Mouse (Mus musculus) hindbrain, embryonic 10.5 days (tissue): ENCODE results near the gene Polr3gl. TPM values are rescaled to one million over a fixed set of nuclear protein-coding genes. Genes with fewer than 3 reads are reported as not detected.
A peak's percentile ranks its signal among the peaks of the same experiment; 100 is the strongest.
"Not testable (repeated sequence)": the region's sequence is repeated elsewhere in the genome, so short reads cannot be mapped to it uniquely, and the experiment has no call there.

Experiments
- DNase-seq: peaks from one replicate; pipeline ENCODE4 v3.0.0-alpha.2; 2017; ENCODE audit warnings: low spot score
- H3K27ac ChIP-seq: fragments of 300-500 bp; sonication (generic); 2 replicates; pipeline ENCODE4 v1.5.1; 2016; ENCODE audit warnings: mild to moderate bottlenecking, moderate library complexity
- H3K27me3 ChIP-seq: fragments of 300-500 bp; sonication (generic); 2 replicates; pipeline ENCODE4 v1.6.1; 2016; ENCODE audit warnings: mild to moderate bottlenecking; ENCODE audit not compliant: poor library complexity, insufficient read depth, severe bottlenecking
- H3K36me3 ChIP-seq: fragments of 300-500 bp; sonication (generic); 2 replicates; pipeline ENCODE4 v1.6.1; 2016; ENCODE audit warnings: mild to moderate bottlenecking, moderate library complexity
- H3K4me1 ChIP-seq: fragments of 300-500 bp; sonication (generic); replicated peaks from 2 replicates; pipeline ENCODE4 v1.6.1; 2016; ENCODE audit warnings: mild to moderate bottlenecking
- H3K4me3 ChIP-seq: fragments of 300-500 bp; sonication (generic); 2 replicates; pipeline ENCODE4 v1.5.1; 2016; ENCODE audit warnings: mild to moderate bottlenecking, moderate library complexity
- H3K9me3 ChIP-seq: fragments of 300-500 bp; sonication (generic); 2 replicates; pipeline ENCODE4 v1.6.1; 2016; ENCODE audit warnings: mild to moderate bottlenecking, moderate library complexity
- WGBS: fragments of 180-500 bp; shearing (Covaris S2); methylation state at CpG from one replicate; pipeline ENCODE4 v1.1.7; 2016; 5-methylcytosine and 5-hydroxymethylcytosine counted together
- polyA plus RNA-seq: library from polyadenylated mRNA; unstranded; fragments of >200 nt; fragmentation: Nextera tagmentation; extraction: Ambion mirVana; gene quantifications from 2 replicates; pipeline ENCODE4 v1.2.1, GENCODE M21; 2016

The Polr3gl gene
- polyA plus RNA-seq: 25.3 and 29.4 TPM in 2 replicates

- Histone ChIP-seq H3K27me3 (peaks cover 43% of the 10 kb centered on the region), H3K4me3 (peak within 1 kb of the TSS; percentile 72), H3K36me3 (no peaks in the 10 kb centered on the region), H3K9me3 (no peaks in the 10 kb centered on the region), H3K27ac (peak within 1 kb of the TSS; percentile 92), H3K4me1 (peaks cover 57% of the 10 kb centered on the region)
- DNase-seq: peak; percentile 95
- under 1% methylated on average over 38 of the region's 38 CpGs for WGBS
Observed at GRCm38 (mm10) chr3:96593790-96594560, at the start of gene Polr3gl. Gene Polr3gl (minus strand): TSS chr3:96594181.

GRCm38 (mm10) chr3:96639219-96639618 is 45.2 kb upstream of the Polr3gl start:
- Histone ChIP-seq H3K4me3 (no peak overlapping the region), H3K4me1 (peaks cover 25% of the 10 kb centered on the region), H3K36me3 (peaks cover 65% of the 10 kb centered on the region), H3K27ac (no peak overlapping the region), H3K9me3 (no peaks in the 10 kb centered on the region), H3K27me3 (no peaks in the 10 kb centered on the region)
- DNase-seq: peak; percentile 57
- WGBS: 91% methylated on average over 1 of the region's 1 CpGs

- Histone ChIP-seq H3K27me3 (no peaks in the 10 kb centered on the region), H3K27ac (peak overlapping the region; percentile 66; the same call in 1 of the 2 replicates), H3K4me1 (peaks cover 26% of the 10 kb centered on the region), H3K36me3 (peaks cover 67% of the 10 kb centered on the region), H3K4me3 (peak overlapping the region; percentile 81), H3K9me3 (no peaks in the 10 kb centered on the region)
- WGBS: 70% methylated on average over 11 of the region's 11 CpGs
- no peak for DNase-seq
Observed at GRCm38 (mm10) chr3:96636448-96636847, 42.5 kb upstream of the Polr3gl start.

- peak overlapping the region; percentile 81 for H3K4me3 ChIP-seq
- H3K9me3 ChIP-seq: no peaks in the 10 kb centered on the region
- no peaks in the 10 kb centered on the region for H3K27me3 ChIP-seq
- WGBS: 14% methylated on average over 15 of the region's 15 CpGs
- peaks cover 67% of the 10 kb centered on the region for H3K36me3 ChIP-seq
- peaks cover 30% of the 10 kb centered on the region for H3K4me1 ChIP-seq
- DNase-seq: no peak
- peak overlapping the region; percentile 93 for H3K27ac ChIP-seq
Observed at GRCm38 (mm10) chr3:96635906-96636305, 41.9 kb upstream of the Polr3gl start.

GRCm38 (mm10) chr3:96634928-96635879 is 41.2 kb upstream of the Polr3gl start, which contains the start of the genes Pex11b and Gm42957:
Gene Pex11b (plus strand): TSS chr3:96635376.
Gene Gm42957 (plus strand): TSS chr3:96635474.
- WGBS: 2% methylated on average over 60 of the region's 60 CpGs
- Histone ChIP-seq H3K36me3 (peaks cover 63% of the 10 kb centered on the region), H3K9me3 (no peaks in the 10 kb centered on the region), H3K4me1 (peaks cover 36% of the 10 kb centered on the region), H3K27me3 (no peaks in the 10 kb centered on the region), H3K4me3 (peak within 1 kb of the TSS; percentile 81), H3K27ac (peak within 1 kb of the TSS; percentile 93)
- DNase-seq: peak; percentile 85

- H3K36me3 ChIP-seq: peaks cover 51% of the 10 kb centered on the region
Observed at GRCm38 (mm10) chr3:96634015-96634414, 40.0 kb upstream of the Polr3gl start.

GRCm38 (mm10) chr3:96632058-96632457 is 38.1 kb upstream of the Polr3gl start:
- Histone ChIP-seq H3K27ac (no peak overlapping the region), H3K27me3 (no peaks in the 10 kb centered on the region), H3K4me3 (no peak overlapping the region), H3K4me1 (peaks cover 44% of the 10 kb centered on the region), H3K9me3 (no peaks in the 10 kb centered on the region), H3K36me3 (peaks cover 38% of the 10 kb centered on the region)
- DNase-seq: no peak

More at GRCm38 (mm10) chr3:96634015-96634414, 40.0 kb upstream of the Polr3gl start:
- no peak overlapping the region for H3K4me3 ChIP-seq
- DNase-seq: no peak
- no peaks in the 10 kb centered on the region for H3K27me3 ChIP-seq
- H3K27ac ChIP-seq: no peak overlapping the region
- peaks cover 40% of the 10 kb centered on the region for H3K4me1 ChIP-seq
- 71% methylated on average over 1 of the region's 1 CpGs for WGBS
- H3K9me3 ChIP-seq: no peaks in the 10 kb centered on the region

- Histone ChIP-seq H3K36me3 (peaks cover 55% of the 10 kb centered on the region), H3K9me3 (no peaks in the 10 kb centered on the region), H3K27ac (peak within 1 kb of the TSS; percentile 95), H3K27me3 (no peaks in the 10 kb centered on the region), H3K4me1 (peaks cover 26% of the 10 kb centered on the region), H3K4me3 (peak within 1 kb of the TSS; percentile 77)
- peak; percentile 96 for DNase-seq
- 1% methylated on average over 48 of the region's 48 CpGs for WGBS
Observed at GRCm38 (mm10) chr3:96629729-96630600, 36.0 kb upstream of the Polr3gl start, which contains the start of gene Rbm8a. Gene Rbm8a (plus strand): TSS chr3:96629933.

- peaks cover 88% of the 10 kb centered on the region for H3K36me3 ChIP-seq
Observed at GRCm38 (mm10) chr3:96623201-96623600, 29.2 kb upstream of the Polr3gl start.

GRCm38 (mm10) chr3:96617941-96618340 is 24.0 kb upstream of the Polr3gl start:
- no peak for DNase-seq
- Histone ChIP-seq H3K9me3 (no peaks in the 10 kb centered on the region), H3K27ac (no peak overlapping the region), H3K4me1 (no peaks in the 10 kb centered on the region), H3K27me3 (no peaks in the 10 kb centered on the region), H3K4me3 (no peak overlapping the region), H3K36me3 (peaks cover 91% of the 10 kb centered on the region)
- 94% methylated on average over 3 of the region's 3 CpGs for WGBS

More at GRCm38 (mm10) chr3:96623201-96623600, 29.2 kb upstream of the Polr3gl start:
- Histone ChIP-seq H3K27ac (no peak overlapping the region), H3K4me1 (no peaks in the 10 kb centered on the region), H3K27me3 (no peaks in the 10 kb centered on the region), H3K4me3 (no peak overlapping the region), H3K9me3 (no peaks in the 10 kb centered on the region)
- DNase-seq: no peak
- 90% methylated on average over 4 of the region's 4 CpGs for WGBS

GRCm38 (mm10) chr3:96606618-96607017 is 12.6 kb upstream of the Polr3gl start:
- Histone ChIP-seq H3K36me3 (peaks cover 55% of the 10 kb centered on the region), H3K27ac (no peak overlapping the region), H3K4me1 (peaks cover 35% of the 10 kb centered on the region), H3K4me3 (no peak overlapping the region), H3K27me3 (no peaks in the 10 kb centered on the region), H3K9me3 (no peaks in the 10 kb centered on the region)
- 93% methylated on average over 4 of the region's 4 CpGs for WGBS
- DNase-seq: no peak

GRCm38 (mm10) chr3:96606007-96606406 is 12.0 kb upstream of the Polr3gl start:
- peaks cover 39% of the 10 kb centered on the region for H3K4me1 ChIP-seq

More at GRCm38 (mm10) chr3:96606007-96606406, 12.0 kb upstream of the Polr3gl start:
- WGBS: 94% methylated on average over 4 of the region's 4 CpGs
- not testable (repeated sequence) for H3K27ac ChIP-seq, H3K27me3 ChIP-seq, DNase-seq, H3K4me3 ChIP-seq, H3K9me3 ChIP-seq
- H3K36me3 ChIP-seq: peaks cover 55% of the 10 kb centered on the region
